In genomic region chr3:157946843-157947358, GRCm38 (mm10) we compare ENCODE assay signal across 7 mouse cellular contexts. TPM values are rescaled to one million over a fixed set of nuclear protein-coding genes. Genes with fewer than 3 reads are reported as not detected.
DNase-seq lines count a peak whose midpoint lies in the region; ATAC-seq lines count a peak whose summit lies in the region.

Ankrd13c (plus strand) TSS chr3:157947239.

- WGBS in embryonic facial prominence, embryonic 12.5 days, result under 1% methylated on average over 45 of the region's 45 CpGs
- WGBS in limb, embryonic 11.5 days, result 0% methylated on average over 39 of the region's 45 CpGs
- under 1% methylated on average over 45 of the region's 45 CpGs for WGBS in midbrain, embryonic 14.5 days

- peak within 1 kb of the TSS; percentile 92 for H3K4me3 ChIP-seq in embryonic facial prominence, embryonic 12.5 days
- H3K4me3 ChIP-seq in limb, embryonic 11.5 days (ENCODE audit: low read depth, low read length), result peak within 1 kb of the TSS; percentile 97
- H3K4me3 ChIP-seq in midbrain, embryonic 14.5 days (replicated peaks; ENCODE audit: low read depth, low read length), result peak within 1 kb of the TSS; percentile 99

- no peaks in the 10 kb centered on the region for H3K36me3 ChIP-seq in embryonic facial prominence, embryonic 12.5 days
- H3K36me3 ChIP-seq in limb, embryonic 11.5 days (ENCODE audit: control insufficient read depth, insufficient read depth, low read length), result no peaks in the 10 kb centered on the region
- H3K36me3 ChIP-seq in midbrain, embryonic 14.5 days (ENCODE audit: control insufficient read depth, insufficient read depth, low read length), result no peaks in the 10 kb centered on the region

- ATAC-seq in embryonic facial prominence, embryonic 12.5 days (ENCODE audit: insufficient number of reproducible peaks, insufficient read depth, low FRiP score, low TSS enrichment), result peak; percentile 99
- peak; percentile 98 for ATAC-seq in limb, embryonic 11.5 days (ENCODE audit: insufficient number of reproducible peaks, low FRiP score, low TSS enrichment, low read depth)
- peak; percentile 98 for ATAC-seq in midbrain, embryonic 14.5 days (ENCODE audit: low FRiP score, low TSS enrichment)

- peak within 1 kb of the TSS; percentile 64 for H3K4me2 ChIP-seq in embryonic facial prominence, embryonic 12.5 days (replicated peaks)
- H3K4me2 ChIP-seq in limb, embryonic 11.5 days (ENCODE audit: low read depth, severe bottlenecking), result peak within 1 kb of the TSS; percentile 87
- peak within 1 kb of the TSS; percentile 95 for H3K4me2 ChIP-seq in midbrain, embryonic 14.5 days (ENCODE audit: low read length)

- no peaks in the 10 kb centered on the region for H3K9me3 ChIP-seq in embryonic facial prominence, embryonic 12.5 days
- H3K9me3 ChIP-seq in limb, embryonic 11.5 days (ENCODE audit: control insufficient read depth, low read length), result no peaks in the 10 kb centered on the region
- H3K9me3 ChIP-seq in midbrain, embryonic 14.5 days (ENCODE audit: control insufficient read depth, low read length), result no peaks in the 10 kb centered on the region

- H3K4me1 ChIP-seq in embryonic facial prominence, embryonic 12.5 days, result peaks cover 11% of the 10 kb centered on the region
- no peaks in the 10 kb centered on the region for H3K4me1 ChIP-seq in limb, embryonic 11.5 days (ENCODE audit: control insufficient read depth, insufficient read depth, low read length)
- H3K4me1 ChIP-seq in midbrain, embryonic 14.5 days (ENCODE audit: control insufficient read depth, insufficient read depth, low read length), result peaks cover 22% of the 10 kb centered on the region

- peak within 1 kb of the TSS; percentile 97 for H3K27ac ChIP-seq in embryonic facial prominence, embryonic 12.5 days
- peak within 1 kb of the TSS; percentile 94 for H3K27ac ChIP-seq in limb, embryonic 11.5 days (replicated peaks; ENCODE audit: low read depth, low read length)
- H3K27ac ChIP-seq in midbrain, embryonic 14.5 days (replicated peaks; ENCODE audit: low read depth, low read length), result peak within 1 kb of the TSS; percentile 99

- H3K9ac ChIP-seq in embryonic facial prominence, embryonic 12.5 days, result peak within 1 kb of the TSS; percentile 91
- H3K9ac ChIP-seq in limb, embryonic 11.5 days (ENCODE audit: low read length), result peak within 1 kb of the TSS; percentile 94
- H3K9ac ChIP-seq in midbrain, embryonic 14.5 days (replicated peaks; ENCODE audit: low read length), result peak within 1 kb of the TSS; percentile 96

- H3K27me3 ChIP-seq in embryonic facial prominence, embryonic 12.5 days, result no peaks in the 10 kb centered on the region
- no peaks in the 10 kb centered on the region for H3K27me3 ChIP-seq in limb, embryonic 11.5 days (ENCODE audit: control insufficient read depth, insufficient read depth, low read length)
- no peaks in the 10 kb centered on the region for H3K27me3 ChIP-seq in midbrain, embryonic 14.5 days (ENCODE audit: control insufficient read depth, insufficient read depth, low read length)

- peak; percentile 88 for DNase-seq in adrenal gland, postnatal 25 days
- DNase-seq in heart, adult 11 months, result peak; percentile 99
- DNase-seq in kidney, adult 18-20 months, result peak; percentile 95
- peak; percentile 93 for DNase-seq in limb, embryonic 11.5 days (ENCODE audit: low spot score)
- DNase-seq in midbrain, embryonic 14.5 days, result peak; percentile 96
- DNase-seq in spleen, adult 18-20 months, result peak; percentile 81 to 90

RNA-seq across cellular contexts. Expression of gene Ankrd13c, which starts in this region (rescaled TPM):
- total RNA-seq in adrenal gland, postnatal 25 days (2021), result 86.7 and 89.8 TPM in 2 replicates
- polyA plus RNA-seq in embryonic facial prominence, embryonic 12.5 days (2016; fragmentation: Nextera tagmentation; extraction: Ambion mirVana), result 20.3 and 22.6 TPM in 2 replicates
- 13.4 and 13.9 TPM in 2 replicates for polyA plus RNA-seq in limb, embryonic 11.5 days (2014; fragmentation: Nextera tagmentation; extraction: Ambion mirVana)
- 23.2 and 24.9 TPM in 2 replicates for polyA plus RNA-seq in midbrain, embryonic 14.5 days (2014; fragmentation: Nextera tagmentation; extraction: Ambion mirVana)

Comparison
In these comparisons a context has a peak if more than half of its experiments do, and no peak if none do; other contexts are left out.
1. Peak in every context shown above with its lines: DNase-seq, ATAC-seq, H3K4me3 ChIP-seq and H3K27ac ChIP-seq.